Mouse (Mus musculus): ENCODE measurements around the gene Mthfr. TPM values are rescaled to one million over a fixed set of nuclear protein-coding genes. Genes with fewer than 3 reads are reported as not detected.

The Mthfr gene
- polyA plus RNA-seq, 2 experiments, result 7.0 to 9.2 TPM

DNA sequence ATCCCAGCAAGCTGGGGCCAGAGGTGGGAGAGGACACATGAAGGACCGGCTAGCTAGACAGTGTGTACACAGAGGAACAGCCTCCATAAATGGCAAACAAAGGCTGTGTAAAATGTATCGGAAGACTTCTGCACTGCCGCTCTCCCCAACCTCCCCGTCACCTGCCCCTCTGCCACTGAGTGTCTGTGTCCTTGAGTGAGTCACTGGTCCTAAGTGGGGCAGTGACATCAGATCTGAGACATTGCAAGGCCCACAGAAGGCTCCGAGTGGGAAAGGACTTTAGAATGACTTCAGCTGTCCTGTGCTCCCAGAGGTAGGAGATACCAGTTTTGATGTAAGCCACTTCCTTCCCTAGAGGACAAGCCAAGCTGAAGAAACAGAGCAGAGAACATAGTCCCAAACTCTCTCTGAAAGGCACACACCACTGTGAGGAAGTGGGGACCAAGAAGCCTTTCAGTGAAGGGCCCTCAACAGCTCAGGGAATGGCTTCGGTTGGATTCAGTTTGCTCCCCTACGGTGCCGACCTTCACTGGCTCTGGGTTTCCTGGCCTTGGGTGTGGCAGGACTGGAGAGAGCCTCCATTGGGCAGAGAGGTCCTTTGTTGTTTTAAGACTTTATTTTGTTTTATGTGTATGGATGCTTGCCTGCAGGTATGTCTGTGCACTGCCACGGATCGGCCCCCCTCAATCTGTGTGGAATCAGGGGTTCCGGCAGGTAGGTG is 53.8 kb downstream of the Mthfr start:
- WGBS (ENCODE audit: insufficient replicate concordance), result 74% methylated on average over 11 of the region's 11 CpGs
- Histone ChIP-seq H3K4me2 (ENCODE audit: low read depth) (no peak overlapping the region), H3K27me3 (ENCODE audit: control insufficient read depth, insufficient read depth, low read length) (no peaks in the 10 kb centered on the region)

DNA sequence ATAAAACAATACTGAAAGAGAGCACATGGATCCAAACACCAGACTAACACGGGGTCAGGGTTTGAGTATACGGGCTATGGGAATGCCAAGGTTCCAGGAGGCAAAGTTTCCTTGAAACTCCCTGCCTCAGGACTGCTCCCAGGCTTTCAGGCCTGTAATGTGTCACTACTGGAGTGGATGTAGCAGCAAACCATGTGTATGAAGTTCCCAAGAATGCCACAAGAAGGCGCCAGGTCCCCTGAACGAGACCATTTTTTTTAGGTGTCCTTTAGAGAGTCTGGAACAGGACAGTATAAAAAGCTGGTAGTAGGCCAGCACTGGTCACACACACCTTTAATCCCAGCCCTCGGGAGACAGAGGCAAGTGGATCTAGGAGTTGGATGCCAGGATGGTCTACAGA is 55.3 kb downstream of the Mthfr start:
- no peak overlapping the region for H3K27ac ChIP-seq
- H3K4me1 ChIP-seq (replicated peaks; ENCODE audit: control insufficient read depth in 2 of 2, insufficient read depth in 2 of 2, low read length in 1 of 2), result no peaks in the 10 kb centered on the region
- no peaks in the 10 kb centered on the region for H3K27me3 ChIP-seq (ENCODE audit: control insufficient read depth, insufficient read depth, low read length)
- no peak overlapping the region for H3K9ac ChIP-seq (replicated peaks)
- no peak overlapping the region for H3K4me2 ChIP-seq (ENCODE audit: low read depth)
- no peaks in the 10 kb centered on the region for H3K36me3 ChIP-seq (replicated peaks; ENCODE audit: control insufficient read depth, insufficient read depth, low read depth)
- no peak for ATAC-seq (ENCODE audit: insufficient read depth)
- no peak for DNase-seq (ENCODE audit: low read depth in 3 of 3, low spot score in 3 of 3)
- TF ChIP-seq CTCF (IDR thresholded peaks at IDR 0.05; ENCODE audit: low read depth) (0 out of 2 replicates have a peak, but pooled peaks have one; percentile 14), EP300 (IDR thresholded peaks at IDR 0.05; ENCODE audit: low read depth) (no peak)
- H3K4me3 ChIP-seq (ENCODE audit: insufficient read depth in 1 of 2, low read depth in 2 of 2, low read length in 2 of 2), result no peak overlapping the region
- WGBS (ENCODE audit: insufficient replicate concordance), result 70% methylated on average over 5 of the region's 5 CpGs
- H3K9me3 ChIP-seq (ENCODE audit: control insufficient read depth, low read length), result no peaks in the 10 kb centered on the region

More for the DNA sequence above, 53.8 kb downstream of the Mthfr start:
- Histone ChIP-seq H3K4me1 (replicated peaks; ENCODE audit: control insufficient read depth in 2 of 2, insufficient read depth in 2 of 2, low read length in 1 of 2) (peaks cover 0 to 3% of the 10 kb centered on the region in 2 experiments; a peak in 1 of 4 replicates), H3K27ac (no peak overlapping the region), H3K36me3 (replicated peaks; ENCODE audit: control insufficient read depth, insufficient read depth, low read depth) (no peaks in the 10 kb centered on the region), H3K9ac (replicated peaks) (no peak overlapping the region), H3K4me3 (ENCODE audit: insufficient read depth in 1 of 2, low read depth in 2 of 2, low read length in 2 of 2) (no peak overlapping the region), H3K9me3 (ENCODE audit: control insufficient read depth, low read length) (no peaks in the 10 kb centered on the region)
- ATAC-seq (ENCODE audit: insufficient read depth), result no peak
- no peak for DNase-seq (ENCODE audit: low read depth in 3 of 3, low spot score in 3 of 3)
- TF ChIP-seq EP300 (IDR thresholded peaks at IDR 0.05; ENCODE audit: low read depth), result no peak
- TF ChIP-seq CTCF (IDR thresholded peaks at IDR 0.05; ENCODE audit: low read depth), result no peak

DNA sequence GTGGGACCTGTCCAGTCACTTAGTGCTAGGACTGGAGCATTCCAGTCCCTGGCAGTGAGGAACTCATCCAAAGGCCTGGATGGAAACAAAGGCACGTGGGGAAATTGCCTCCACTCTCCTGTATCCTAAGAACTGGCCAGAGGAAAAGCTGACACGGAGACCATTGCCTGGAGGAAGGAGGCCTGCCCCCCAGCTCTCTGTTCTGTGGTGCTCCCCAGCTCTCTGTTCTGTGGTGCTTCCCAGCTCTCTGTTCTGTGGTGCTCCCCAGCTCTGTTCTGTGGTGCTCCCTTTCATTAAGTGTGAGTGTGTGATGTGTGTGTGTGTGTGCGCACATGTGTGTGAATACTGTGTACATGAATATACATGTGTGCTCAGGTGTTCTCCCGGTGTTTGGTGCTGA is 56.2 kb downstream of the Mthfr start:
- no peaks in the 10 kb centered on the region for H3K27me3 ChIP-seq (ENCODE audit: control insufficient read depth, insufficient read depth, low read length)
- 57% methylated on average over 4 of the region's 4 CpGs for WGBS (ENCODE audit: insufficient replicate concordance)
- H3K4me1 ChIP-seq (replicated peaks; ENCODE audit: control insufficient read depth in 2 of 2, insufficient read depth in 2 of 2, low read length in 1 of 2), result no peaks in the 10 kb centered on the region
- no peak overlapping the region for H3K9ac ChIP-seq (replicated peaks)
- ATAC-seq (ENCODE audit: insufficient read depth) (no peak), DNase-seq (ENCODE audit: low read depth in 3 of 3, low spot score in 3 of 3) (no peak)
- H3K4me3 ChIP-seq (ENCODE audit: insufficient read depth in 1 of 2, low read depth in 2 of 2, low read length in 2 of 2), result no peak overlapping the region
- H3K4me2 ChIP-seq (ENCODE audit: low read depth), result no peak overlapping the region
- no peaks in the 10 kb centered on the region for H3K36me3 ChIP-seq (replicated peaks; ENCODE audit: control insufficient read depth, insufficient read depth, low read depth)
- no peaks in the 10 kb centered on the region for H3K9me3 ChIP-seq (ENCODE audit: control insufficient read depth, low read length)
- TF ChIP-seq EP300 (IDR thresholded peaks at IDR 0.05; ENCODE audit: low read depth), result no peak
- H3K27ac ChIP-seq, result no peak overlapping the region

DNA sequence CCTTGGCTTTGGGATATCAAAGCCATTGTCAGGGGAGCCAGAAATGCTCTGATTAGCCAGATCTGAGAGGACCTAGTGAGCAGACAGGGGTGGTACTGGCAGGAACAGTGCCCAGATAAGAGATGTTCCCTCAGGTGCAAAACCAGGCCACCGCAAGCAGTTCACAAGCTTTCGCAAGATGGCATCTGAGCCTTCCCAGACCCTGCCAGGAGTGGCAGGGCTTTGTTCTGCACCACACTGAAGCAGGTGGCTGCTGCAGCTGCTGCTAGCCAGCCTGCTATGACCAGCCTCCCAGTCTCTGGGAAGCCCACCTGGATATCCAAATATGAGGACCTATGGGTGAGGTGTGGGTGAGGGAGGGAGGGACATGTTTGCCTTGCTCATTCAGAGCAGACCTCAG is 59.1 kb downstream of the Mthfr start:
- no peaks in the 10 kb centered on the region for H3K9me3 ChIP-seq (ENCODE audit: control insufficient read depth, low read length)
- no peak overlapping the region for H3K4me2 ChIP-seq (ENCODE audit: low read depth)
- ATAC-seq (ENCODE audit: insufficient read depth), result no peak
- H3K4me3 ChIP-seq (ENCODE audit: insufficient read depth in 1 of 2, low read depth in 2 of 2, low read length in 2 of 2), result no peak overlapping the region
- WGBS (ENCODE audit: insufficient replicate concordance), result 69% methylated on average over 2 of the region's 2 CpGs
- TF ChIP-seq CTCF (IDR thresholded peaks at IDR 0.05; ENCODE audit: low read depth), result no peak
- TF ChIP-seq EP300 (IDR thresholded peaks at IDR 0.05; ENCODE audit: low read depth), result no peak
- H3K9ac ChIP-seq (replicated peaks), result no peak overlapping the region
- DNase-seq (ENCODE audit: low read depth in 3 of 3, low spot score in 3 of 3), result no peak
- no peaks in the 10 kb centered on the region; the same call in 1 of the 2 replicates for H3K27me3 ChIP-seq (ENCODE audit: control insufficient read depth, insufficient read depth, low read length)
- H3K4me1 ChIP-seq (replicated peaks; ENCODE audit: control insufficient read depth in 2 of 2, insufficient read depth in 2 of 2, low read length in 1 of 2), result no peaks in the 10 kb centered on the region
- no peaks in the 10 kb centered on the region for H3K36me3 ChIP-seq (replicated peaks; ENCODE audit: control insufficient read depth, insufficient read depth, low read depth)
- no peak overlapping the region for H3K27ac ChIP-seq

DNA sequence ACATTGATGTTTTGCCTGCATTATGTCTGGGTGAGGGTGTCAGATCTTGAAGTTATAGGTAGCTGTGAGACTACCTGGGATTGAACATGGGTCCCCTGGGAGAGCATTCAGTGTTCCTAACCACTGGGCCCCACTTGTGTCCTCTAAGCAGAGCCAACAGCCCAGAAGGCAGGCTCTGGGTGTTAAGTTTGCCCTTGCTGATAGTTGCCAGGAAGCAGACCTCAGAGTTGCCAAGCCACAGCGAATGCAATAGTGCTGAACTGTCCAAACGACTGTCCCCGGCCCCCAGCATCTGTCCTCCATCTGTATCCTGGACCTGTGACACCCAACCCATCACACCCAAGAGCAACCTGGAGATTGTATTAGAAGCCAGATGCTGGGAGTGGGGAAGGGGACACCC is 59.8 kb downstream of the Mthfr start:
- no peaks in the 10 kb centered on the region for H3K4me1 ChIP-seq (replicated peaks; ENCODE audit: control insufficient read depth in 2 of 2, insufficient read depth in 2 of 2, low read length in 1 of 2)
- no peaks in the 10 kb centered on the region; the same call in 1 of the 2 replicates for H3K27me3 ChIP-seq (ENCODE audit: control insufficient read depth, insufficient read depth, low read length)
- H3K27ac ChIP-seq, result no peak overlapping the region
- H3K36me3 ChIP-seq (replicated peaks; ENCODE audit: control insufficient read depth, insufficient read depth, low read depth), result no peaks in the 10 kb centered on the region
- no peak for TF ChIP-seq CTCF (IDR thresholded peaks at IDR 0.05; ENCODE audit: low read depth)
- no peak for TF ChIP-seq EP300 (IDR thresholded peaks at IDR 0.05; ENCODE audit: low read depth)
- ATAC-seq (ENCODE audit: insufficient read depth), result no peak
- no peaks in the 10 kb centered on the region for H3K9me3 ChIP-seq (ENCODE audit: control insufficient read depth, low read length)
- no peak for DNase-seq (ENCODE audit: low read depth in 3 of 3, low spot score in 3 of 3)
- 52% methylated on average over 3 of the region's 3 CpGs for WGBS (ENCODE audit: insufficient replicate concordance)
- H3K4me2 ChIP-seq (ENCODE audit: low read depth), result no peak overlapping the region
- H3K4me3 ChIP-seq (ENCODE audit: insufficient read depth in 1 of 2, low read depth in 2 of 2, low read length in 2 of 2), result no peak overlapping the region
- H3K9ac ChIP-seq (replicated peaks), result no peak overlapping the region

Data from liver, embryonic 14.5 days (tissue).